Mouse (Mus musculus): ENCODE data around the gene Ninj2.

DNA sequence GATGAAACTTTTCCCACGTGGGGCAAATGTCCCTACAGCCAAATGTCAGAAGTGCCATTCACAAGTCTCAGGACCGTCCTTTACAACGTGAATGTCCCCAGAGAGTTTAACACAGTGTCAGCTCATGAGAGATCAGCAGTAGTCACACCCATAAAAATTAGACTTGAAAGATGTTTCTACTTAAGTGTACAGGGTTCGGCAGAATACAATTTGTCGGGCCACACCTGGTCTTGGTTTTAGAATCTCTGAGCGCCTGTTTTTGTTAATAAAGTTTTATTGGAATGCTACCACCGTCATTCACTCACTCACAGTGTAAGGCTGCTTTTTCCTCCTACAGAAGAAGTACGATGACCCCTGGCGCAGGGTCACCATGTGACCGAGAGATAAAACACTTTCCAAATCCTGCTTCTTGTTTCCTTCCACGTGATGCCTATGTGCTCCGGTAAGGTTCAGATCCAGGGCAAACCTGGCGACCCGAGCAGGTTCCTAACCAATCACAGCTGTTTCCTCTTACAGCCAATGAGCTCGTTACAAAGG, 2.4 kb upstream of the Ninj2 start:
- no peak for TF ChIP-seq EP300 (IDR thresholded peaks at IDR 0.05)
- no peak for TF ChIP-seq CTCF (IDR thresholded peaks at IDR 0.05)
